Mouse (Mus musculus): ENCODE measurements around the gene Mfsd2a.
"Not testable (repeated sequence)": the region's sequence is repeated elsewhere in the genome, so short reads cannot be mapped to it uniquely, and the experiment has no call there.

Mfsd2a gene

DNA sequence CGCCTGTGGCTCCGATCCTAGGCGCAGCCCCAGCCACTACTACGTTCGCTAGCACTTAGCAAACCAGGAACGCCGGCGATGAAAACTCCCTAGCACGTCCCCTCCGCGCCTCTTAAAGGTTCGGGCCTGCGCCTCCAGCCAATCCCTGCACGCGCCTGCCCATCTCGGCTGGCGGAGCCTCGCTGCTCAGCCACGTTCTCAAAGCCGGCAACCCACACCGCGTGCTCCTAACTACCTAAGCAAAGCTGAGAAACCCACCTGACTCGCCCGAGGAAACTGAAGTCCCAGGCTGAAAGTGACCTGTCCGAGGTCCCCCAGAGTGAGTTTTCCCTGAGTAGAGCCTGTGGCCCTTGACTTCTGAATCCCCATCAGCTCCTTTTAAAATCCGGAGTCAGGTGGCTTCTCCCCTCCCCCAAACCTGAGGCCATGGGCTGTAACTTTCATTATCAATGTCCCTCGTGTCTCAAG lies at the start of gene Mfsd2a:
Mfsd2a (minus strand) TSS at position 89 of the 468 bp plus-strand sequence.
- DNase-seq (ENCODE audit: low spot score) = peak; percentile 83

DNA sequence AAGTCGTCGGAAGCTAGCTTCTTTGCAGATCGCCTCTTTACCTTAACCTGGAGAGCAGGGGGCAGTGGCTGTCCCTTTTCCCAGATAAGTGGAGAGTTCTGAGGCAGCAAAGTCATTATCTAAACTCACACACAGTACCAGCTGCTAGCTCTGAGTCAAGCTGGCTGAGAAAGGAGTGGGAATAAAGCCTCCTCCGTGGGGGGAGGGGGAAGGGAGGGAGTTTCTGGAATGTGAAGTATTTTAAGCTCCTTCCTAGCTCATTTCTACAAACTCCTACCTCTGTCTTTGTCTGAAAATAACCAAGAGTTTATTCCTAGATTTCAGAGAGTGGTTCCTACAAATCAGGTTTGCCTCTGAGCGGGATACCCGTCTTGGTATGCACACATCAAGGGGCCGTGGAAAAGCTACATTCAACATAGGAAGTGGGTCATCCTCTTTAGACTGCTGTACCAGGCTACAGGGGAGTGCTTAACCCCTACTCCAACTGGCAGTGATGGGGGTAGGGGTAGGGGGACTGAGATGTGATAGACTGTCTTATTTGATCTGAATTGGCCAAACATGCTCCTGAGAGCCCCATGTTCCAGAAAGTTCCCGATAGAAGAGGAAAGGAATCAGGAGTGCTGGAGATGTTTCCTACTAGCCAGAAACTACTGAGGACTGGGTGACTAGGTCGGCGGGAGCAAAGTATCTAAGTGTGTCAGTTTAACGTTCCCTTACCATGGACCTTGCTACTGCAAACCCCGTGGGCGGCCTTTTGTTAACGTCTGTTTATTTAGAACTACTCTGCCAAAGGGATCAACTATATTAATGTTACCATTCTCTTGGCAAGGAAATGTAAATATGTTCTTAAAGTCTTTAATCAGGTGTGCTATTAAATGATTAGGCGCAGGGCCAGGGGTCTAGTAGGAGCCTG lies 44.3 kb upstream of the Mfsd2a start:
- DNase-seq (ENCODE audit: low spot score) = peak; percentile 61

DNA sequence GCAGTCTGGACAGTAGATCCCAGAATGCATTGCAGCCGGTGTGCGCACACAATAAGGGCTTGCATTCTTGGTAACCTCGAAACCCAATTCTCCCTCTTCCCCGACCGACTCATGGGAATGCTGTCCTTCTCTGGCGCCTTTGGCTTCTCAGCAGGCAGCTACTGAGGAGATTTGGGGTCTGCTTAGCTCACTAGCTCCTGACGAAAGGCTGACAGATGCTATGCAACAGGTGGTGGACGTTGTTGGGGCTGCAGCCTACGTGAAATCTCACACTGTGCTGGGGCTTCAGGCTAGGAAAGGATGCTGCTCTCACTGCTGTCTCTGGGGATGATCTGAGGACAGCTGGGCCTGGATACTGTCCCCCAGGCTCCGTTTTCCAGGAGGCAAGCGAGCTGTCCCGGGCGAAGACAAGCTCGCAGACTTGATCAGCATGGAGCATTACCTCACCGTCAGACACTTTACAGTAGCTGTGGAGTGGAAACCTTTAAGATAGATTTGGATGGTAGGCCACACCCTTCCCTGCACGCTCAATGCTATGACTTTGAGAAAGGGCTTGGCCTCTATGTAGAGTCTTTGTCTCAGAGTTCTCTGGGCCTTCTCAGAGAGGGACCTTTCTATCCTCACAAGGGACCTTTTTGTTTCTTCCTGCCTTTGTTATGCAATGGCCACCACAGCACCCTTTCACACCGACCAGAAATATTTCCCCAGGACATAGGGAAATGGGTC lies 39.8 kb upstream of the Mfsd2a start:
- no peak for DNase-seq (ENCODE audit: low spot score)

DNA sequence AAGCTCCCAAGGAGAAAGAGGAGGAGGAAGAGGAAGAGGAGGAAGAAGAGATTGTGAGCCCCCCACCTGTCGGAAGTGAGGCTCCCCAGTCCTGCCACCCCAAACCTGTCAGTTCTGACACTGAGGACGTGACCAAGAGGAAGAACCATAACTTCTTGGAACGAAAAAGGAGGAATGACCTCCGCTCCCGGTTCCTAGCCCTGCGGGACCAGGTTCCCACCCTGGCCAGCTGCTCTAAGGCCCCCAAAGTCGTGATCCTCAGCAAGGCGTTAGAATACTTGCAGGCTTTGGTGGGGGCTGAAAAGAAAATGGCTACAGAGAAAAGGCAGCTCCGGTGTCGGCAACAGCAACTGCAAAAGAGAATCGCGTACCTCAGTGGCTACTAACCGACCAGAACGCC lies 39.1 kb upstream of the Mfsd2a start:
- no peak for DNase-seq (ENCODE audit: low spot score)

DNA sequence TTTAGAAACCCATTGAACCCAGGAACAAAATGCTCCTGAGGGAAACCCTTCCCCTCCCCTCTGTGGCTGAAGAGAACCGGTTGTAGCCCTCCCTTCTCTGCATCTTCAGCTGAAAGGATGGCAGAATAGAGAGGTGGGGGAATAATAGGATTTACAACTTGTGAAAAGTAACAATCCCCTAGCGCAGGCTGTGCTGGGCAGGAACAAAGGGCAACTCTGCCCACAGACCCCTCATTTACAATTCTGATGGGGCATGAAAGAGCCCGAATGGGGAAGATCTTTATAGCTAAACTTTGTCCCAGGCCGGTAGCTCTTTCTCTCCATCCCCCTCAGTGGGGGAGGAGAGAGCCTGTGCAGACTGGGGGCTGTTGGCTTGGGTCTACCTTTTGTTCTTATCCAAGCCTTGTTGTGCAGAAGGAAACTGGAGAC lies 38.3 kb upstream of the Mfsd2a start:
- DNase-seq (ENCODE audit: low spot score) = no peak

DNA sequence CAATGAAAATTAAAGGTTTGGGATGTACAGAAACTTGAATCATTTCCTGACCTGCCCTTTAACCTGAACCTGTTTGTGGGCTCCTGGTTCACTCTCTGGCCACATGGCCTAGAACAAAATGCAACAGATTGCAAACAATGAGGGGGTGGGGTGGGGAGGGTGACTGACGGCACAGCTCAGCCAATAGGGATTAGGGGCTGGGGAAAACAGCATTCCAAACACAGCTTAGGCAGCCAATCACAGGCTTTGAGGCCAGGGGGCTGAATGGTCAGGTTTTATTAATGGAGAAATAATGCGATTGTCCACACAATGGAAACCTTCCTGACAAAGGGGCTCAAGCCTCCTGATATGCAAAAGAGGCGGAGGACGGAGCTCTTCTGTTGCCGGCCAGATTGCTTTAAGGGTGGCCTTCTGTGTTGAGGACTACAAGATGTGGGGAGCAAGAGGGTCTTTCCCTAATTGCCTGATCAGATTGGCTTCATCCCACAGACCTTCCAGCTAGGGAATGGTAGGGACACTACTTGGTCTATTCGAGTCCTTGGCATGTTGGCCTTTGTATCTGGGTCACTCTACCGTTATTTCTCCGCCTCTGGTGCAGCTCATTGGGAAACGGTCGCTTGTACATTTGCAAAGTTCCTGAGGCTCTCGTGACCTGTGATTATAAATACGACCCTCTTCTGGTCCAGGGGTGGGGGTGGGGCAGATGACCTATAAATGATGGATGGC lies 37.7 kb upstream of the Mfsd2a start:
- DNase-seq (ENCODE audit: low spot score) = no peak

DNA sequence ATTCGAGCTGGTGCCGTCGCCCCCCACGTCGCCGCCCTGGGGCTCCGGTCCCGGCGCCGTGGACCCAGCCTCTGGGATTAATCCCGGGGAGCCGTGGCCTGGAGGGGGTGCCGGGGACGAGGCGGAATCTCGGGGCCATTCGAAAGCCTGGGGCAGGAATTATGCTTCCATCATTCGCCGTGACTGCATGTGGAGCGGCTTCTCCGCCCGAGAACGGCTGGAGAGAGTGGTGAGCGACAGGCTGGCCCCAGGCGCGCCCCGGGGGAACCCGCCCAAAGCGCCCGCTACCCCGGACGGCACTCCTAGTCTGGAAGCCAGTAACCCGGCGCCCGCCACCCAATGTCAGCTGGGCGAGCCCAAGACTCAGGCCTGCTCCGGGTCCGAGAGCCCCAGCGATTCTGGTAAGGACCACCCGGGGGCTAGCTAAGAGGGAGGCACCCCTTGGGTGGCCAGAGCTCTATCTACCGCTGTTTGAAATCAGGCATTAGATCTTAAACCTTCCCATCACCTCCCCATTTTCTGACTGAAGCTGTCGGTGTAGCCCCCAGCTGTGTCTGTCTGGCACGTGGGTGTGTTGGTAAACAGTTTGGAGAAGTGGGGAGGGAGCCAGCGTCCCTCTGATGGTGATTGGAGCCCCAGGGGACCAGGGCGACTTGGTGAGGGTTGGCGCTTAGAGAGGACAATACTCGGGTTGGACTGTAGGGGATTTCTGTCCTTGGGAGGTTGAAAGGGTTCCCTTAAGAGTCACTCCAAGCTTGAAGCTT lies 35.8 kb upstream of the Mfsd2a start:
- peak; percentile 61 for DNase-seq (ENCODE audit: low spot score)

DNA sequence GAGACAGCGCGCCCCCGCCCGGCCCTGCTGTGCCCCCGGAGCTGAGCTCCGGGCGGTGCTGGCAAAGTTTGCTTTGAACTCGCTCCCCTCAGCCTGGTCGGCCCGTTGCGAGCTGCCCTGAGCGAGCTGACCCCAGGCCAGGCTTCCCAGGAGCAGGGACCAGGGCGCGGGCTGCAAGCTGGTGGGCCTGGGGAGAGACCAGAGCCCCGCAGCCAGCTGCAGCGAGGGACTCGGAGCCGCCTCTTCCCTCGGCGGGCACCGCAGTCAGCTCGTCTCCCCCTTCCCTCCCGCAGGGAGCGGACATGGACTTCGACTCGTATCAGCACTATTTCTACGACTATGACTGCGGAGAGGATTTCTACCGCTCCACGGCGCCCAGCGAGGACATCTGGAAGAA lies 35.2 kb upstream of the Mfsd2a start:
- DNase-seq (ENCODE audit: low spot score) = no peak

DNA sequence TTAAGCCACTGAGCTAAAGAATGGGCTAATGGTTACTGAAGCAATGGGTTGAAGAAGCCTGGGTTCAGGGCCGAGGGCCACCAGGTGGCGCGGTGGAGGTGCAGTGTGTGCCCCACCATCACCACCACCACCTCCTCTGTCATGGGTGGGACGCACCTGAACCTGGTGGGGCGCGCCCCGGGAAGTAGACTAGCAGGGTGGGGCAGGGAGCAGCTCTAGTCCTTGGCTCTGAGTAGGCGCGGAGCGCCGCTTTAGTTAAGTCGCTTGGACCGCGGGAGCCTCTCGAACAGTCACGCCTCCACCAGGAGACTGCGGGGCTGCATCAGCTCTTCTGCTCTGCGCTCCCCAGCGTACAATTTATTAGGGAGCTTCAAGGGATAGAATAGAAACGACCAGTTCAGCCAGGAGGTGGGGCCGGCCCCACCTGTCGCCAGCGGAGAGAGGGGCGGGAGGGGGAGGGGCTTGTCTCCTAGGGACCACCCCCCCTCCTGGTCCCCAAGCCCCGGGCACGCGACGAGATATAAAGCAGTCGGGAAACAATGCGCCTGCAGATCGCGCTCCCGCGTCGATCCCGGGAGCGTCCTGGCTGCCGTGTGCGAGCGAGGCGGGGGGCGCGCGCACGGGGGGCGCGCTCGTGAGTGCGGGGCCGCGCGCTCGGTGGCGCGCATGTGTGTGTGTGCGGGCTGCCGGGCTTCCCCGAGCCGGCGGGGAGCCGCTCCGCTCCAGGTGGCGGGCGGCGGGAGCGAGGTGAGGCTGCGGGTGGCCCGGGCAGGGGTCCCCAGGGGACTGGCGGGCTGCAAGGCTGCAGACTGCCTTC lies 34.6 kb upstream of the Mfsd2a start, which contains the start of gene Mycl:
Mycl (plus strand) TSS at position 249 of the 817 bp plus-strand sequence.
- DNase-seq (ENCODE audit: low spot score) = peak; percentile 94

DNA sequence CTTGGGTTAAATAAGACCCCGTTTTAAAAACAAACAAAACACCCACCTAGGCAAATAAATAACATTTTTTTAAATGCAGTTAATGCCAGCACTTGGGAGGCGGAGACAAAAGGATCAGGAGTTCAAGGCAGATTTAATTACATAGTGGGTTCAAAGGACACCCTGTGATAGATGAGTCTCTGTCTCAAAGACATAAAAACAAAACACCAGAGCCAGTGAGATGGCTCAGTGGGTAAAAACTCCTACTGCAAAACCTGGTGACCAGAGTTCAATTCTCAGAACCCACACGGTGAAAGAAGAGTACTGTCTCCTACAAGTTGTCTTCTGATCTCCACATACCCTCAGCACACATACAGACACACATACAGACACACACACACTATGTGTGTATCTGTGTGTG lies 31.3 kb upstream of the Mfsd2a start:
- no peak for DNase-seq (ENCODE audit: low spot score)

DNA sequence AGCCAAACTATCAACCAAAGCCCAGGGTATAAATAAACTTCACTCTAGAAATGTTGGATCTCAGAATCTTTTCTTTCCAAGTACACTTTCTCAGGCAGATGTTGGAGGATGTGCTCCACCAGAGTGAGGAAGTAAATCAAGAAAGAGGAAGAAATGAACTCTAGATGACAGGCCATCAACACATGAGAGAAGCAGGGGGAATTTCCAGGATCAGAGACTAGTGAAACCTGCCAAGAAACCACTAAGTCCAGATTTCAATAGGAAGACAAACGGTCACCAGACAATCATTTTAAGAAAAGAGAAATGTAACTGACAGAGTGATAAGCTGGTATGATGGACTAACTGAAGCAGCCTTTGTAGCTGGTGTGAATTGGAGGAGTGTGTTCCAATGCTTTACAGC lies 30.2 kb upstream of the Mfsd2a start:
- no peak for DNase-seq (ENCODE audit: low spot score)

DNA sequence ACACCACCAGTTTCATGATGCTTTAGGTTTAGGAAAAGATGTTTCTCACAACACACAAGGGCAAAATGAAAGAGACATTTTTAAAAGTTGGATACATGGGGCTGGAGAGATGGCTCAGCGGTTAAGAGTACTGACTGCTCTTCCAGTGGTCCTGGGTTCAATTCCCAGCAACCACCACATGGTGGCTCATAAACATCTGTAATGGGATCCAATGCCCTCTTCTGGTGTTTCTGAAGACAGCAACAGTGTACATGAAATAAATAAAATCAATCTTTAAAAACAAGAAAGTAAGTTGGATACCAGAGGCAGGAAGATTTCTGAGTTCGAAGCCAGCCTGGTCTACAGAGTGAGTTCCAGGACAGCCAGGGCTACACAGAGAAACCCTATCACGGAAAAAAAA lies 27.0 kb upstream of the Mfsd2a start:
- DNase-seq (ENCODE audit: low spot score) = not testable (repeated sequence)

DNA sequence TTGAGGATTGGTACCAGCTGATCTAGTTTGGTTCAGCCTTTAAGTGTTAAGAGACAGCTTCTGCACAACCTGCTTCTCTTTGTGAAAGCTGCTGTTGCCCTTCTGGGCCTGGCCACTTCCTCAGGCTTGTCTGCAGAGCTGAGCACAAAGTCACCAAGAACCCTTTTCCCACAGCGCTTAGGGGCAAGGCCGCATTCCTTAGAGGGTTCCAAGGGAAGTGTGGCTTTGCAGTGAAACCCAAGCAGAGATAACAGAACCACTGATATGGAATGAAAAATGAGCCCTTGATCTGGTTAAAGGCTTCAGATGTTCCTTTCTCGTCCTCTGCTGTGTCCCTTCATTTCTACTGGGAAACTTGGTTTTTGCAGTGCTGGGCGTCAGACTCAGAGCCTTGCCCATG lies 26.4 kb upstream of the Mfsd2a start:
- no peak for DNase-seq (ENCODE audit: low spot score)

DNA sequence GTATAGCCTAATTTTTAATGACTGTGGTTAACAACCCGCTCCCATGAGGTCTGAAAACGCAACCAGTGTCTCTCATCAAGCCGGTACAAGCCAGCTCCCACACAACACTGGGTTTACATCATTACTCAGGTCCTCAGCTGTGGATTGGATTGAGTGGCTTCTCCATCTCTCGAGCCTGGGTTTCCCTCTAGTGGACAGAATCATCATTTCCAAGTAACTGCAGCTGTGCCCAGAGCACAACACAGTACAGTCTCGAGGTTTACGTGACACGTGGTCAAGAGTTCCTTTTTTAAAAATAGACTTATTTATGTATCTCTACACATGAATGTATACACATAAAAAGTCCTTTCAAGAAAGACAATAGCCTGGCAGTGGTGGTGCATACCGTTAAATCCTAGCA lies 24.1 kb upstream of the Mfsd2a start:
- DNase-seq (ENCODE audit: low spot score) = no peak

DNA sequence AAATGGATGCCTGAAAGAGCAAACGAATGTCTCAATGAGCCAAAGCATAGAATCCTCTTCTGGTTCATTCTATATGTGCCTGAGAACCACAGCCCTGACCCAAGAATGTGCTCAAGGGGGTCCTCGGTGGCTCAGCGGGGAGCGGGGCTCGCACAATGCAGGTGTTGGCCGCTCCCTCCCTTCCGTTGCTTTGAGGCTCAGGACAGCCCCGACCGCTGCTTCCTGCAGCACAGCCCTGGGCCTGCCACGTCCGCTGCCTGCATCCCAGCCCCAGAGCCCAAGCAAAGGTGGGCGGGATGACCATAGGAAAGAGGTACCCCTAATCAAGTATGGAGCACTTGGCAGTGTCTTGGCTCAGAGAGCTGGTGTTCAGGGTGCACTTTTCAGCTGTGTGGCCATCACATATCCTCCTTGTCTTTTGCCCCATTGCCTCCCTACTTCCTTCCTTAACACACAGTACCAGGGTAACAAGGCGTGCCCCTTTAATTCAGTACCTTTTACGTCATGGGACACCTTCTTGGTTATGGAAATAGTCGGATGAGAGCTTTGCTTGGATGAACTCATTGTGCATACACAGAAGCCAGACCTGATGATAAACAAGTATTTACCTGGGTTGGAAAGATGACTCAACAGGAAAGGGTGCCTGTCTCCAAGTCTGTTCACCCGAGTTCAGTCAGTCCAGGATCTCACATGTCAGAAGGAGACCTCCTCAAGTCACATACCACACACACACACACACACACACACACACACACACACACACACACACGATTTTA lies 22.7 kb upstream of the Mfsd2a start:
- no peak for DNase-seq (ENCODE audit: low spot score)

DNA sequence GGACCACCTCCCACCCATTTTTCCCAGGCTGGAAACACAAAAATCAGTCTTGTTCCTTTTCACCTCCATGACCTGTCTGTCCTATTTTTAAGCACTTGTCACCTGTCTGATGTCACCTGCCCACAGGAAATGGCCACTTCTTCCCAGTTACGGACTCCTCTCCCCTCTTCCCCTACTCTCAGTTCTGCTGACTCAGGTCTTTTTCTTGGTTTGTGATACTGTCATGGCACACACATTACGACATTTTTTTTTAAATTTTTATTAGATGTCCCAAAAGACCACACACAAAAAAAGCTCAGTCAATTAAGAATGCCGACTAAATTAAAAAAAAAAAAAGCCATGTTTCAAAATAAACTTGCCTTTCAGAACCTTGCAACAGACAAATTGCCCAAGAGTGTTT lies 21.5 kb upstream of the Mfsd2a start:
- no peak for DNase-seq (ENCODE audit: low spot score)

DNA sequence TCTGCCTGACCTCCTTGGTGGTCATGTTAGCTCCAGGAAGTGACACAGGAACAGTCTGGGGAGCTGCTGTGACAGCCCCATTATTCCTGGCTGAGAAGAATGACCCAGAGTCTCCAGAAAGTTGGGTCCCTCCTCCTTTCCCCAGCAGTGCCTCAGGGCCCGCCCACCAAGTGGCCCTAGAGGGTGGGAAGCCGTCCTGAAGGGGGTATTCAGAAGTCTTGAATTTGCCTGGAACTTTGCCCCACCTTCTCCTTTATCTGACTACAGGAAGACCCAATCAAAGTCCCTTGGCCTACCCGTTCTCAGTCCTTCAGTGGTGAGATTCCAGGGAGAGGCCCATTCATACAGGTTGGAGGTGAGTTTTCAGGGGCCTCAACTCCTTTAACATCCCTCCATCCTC lies 20.9 kb upstream of the Mfsd2a start:
- no peak for DNase-seq (ENCODE audit: low spot score)

DNA sequence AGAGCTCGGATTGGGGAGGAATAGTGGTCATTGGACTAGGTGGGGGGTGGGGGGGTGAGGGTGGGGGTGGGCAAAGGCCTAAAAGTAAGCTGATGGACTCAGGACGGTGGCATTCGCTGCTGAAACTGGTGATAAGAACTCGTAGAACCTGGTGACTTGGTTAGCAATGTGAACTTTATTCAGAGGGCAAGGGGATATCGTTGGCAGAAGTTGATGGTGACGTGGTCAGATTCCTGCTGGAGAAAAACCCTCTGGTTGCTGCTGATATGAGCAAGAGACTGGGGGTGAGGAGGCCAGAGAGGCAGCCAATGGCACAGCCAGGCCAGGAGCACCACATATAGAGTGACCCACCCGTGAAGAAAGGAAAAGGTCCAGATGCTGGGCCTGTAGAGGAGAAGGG lies 20.2 kb upstream of the Mfsd2a start:
- no peak for DNase-seq (ENCODE audit: low spot score)

DNA sequence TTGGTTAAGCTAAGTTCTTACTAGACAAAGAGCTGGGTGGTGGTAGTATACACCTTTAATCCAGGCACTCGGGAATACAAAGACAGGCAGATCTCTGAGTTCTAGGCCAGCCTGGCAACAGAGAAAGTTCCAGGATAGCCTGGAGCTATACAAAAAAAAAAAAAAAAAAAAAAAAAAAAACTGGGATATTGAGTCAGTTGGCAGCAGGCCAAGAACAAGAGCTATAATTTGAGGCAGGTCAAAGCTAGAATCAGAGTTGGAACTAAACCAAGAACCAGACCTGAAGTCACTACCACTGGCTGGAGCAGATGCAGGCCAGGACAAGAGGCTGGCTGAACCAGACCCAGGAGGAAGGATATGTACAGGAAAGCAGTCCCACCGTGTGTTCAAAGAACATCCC lies 19.7 kb upstream of the Mfsd2a start:
- no peak for DNase-seq (ENCODE audit: low spot score)

DNA sequence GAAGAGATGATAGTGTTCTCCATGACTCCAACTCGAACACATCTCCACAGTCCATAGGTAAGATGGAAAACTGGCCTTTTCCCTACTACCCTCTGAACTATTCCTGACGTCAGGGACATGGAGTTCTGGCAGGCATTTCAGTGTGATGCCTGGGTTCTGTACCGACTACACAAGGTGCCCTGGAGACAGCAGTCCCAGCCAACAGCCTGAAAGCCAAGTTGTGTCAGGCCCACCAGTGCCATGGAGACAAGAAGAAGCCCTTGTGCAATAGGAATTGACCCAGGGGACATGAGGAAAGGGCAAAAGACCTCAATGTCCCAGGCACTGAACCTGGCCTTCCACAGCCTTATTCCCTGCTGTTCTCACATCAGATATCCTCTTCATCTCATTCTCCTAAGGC lies 18.8 kb upstream of the Mfsd2a start:
- no peak for DNase-seq (ENCODE audit: low spot score)

All from testis, postnatal 10 days (tissue).